Mouse (Mus musculus) bone marrow, adult 2 months (tissue): Measurements from ENCODE around the gene Traf5.

Experiments used
- CTCF ChIP-seq: fragments of 200-500 bp; IDR thresholded peaks from 2 replicates; pipeline ENCODE4 v1.5.1; 2011; ENCODE audit warnings: low read length, control low read depth; ENCODE audit not compliant: control insufficient read depth, insufficient read depth
- POLR2A ChIP-seq: fragments of 200-500 bp; IDR thresholded peaks from 2 replicates; pipeline ENCODE4 v1.6.1; 2011; ENCODE audit warnings: low read depth, mild to moderate bottlenecking, control low read depth, low read length, borderline replicate concordance; ENCODE audit not compliant: control insufficient read depth

GRCm38 (mm10) chr1:192079121-192079520 lies 13.2 kb downstream of the Traf5 start:
- no peak for TF ChIP-seq POLR2A
- TF ChIP-seq CTCF = no peak
